Mouse (Mus musculus) retina, embryonic 14.5 days (tissue): ENCODE measurements around the gene Rps15.
"Not testable (repeated sequence)": the region's sequence is repeated elsewhere in the genome, so short reads cannot be mapped to it uniquely, and the experiment has no call there.

Experiments used
- DNase-seq: peaks from one replicate; pipeline ENCODE4 v3.0.0-alpha.2; 2015; ENCODE audit warnings: low spot score

Gene Rps15

GRCm38 (mm10) chr10:80292251-80293146, at the start of gene Rps15:
Gene Rps15, plus strand, starts transcription at chr10:80292453.
- DNase-seq, result peak; percentile 98

GRCm38 (mm10) chr10:80242607-80243006, 49.6 kb upstream of the Rps15 start:
- DNase-seq, result no peak

- DNase-seq, result peak; percentile 78
Observed at GRCm38 (mm10) chr10:80244791-80245399, 47.4 kb upstream of the Rps15 start.

- DNase-seq, result peak; percentile 96
Observed at GRCm38 (mm10) chr10:80245600-80245999, 46.7 kb upstream of the Rps15 start.

- peak; percentile 63 for DNase-seq
Observed at GRCm38 (mm10) chr10:80247849-80248248, 44.4 kb upstream of the Rps15 start.

GRCm38 (mm10) chr10:80248437-80248836, 43.8 kb upstream of the Rps15 start:
- not testable (repeated sequence) for DNase-seq

GRCm38 (mm10) chr10:80248971-80249640, 43.1 kb upstream of the Rps15 start, which contains the start of gene Ndufs7:
Gene Ndufs7, plus strand, starts transcription at chr10:80249121.
- DNase-seq, result peak; percentile 98

GRCm38 (mm10) chr10:80250059-80250458, 42.2 kb upstream of the Rps15 start:
- no peak for DNase-seq

GRCm38 (mm10) chr10:80250573-80250972, 41.7 kb upstream of the Rps15 start:
- no peak for DNase-seq

GRCm38 (mm10) chr10:80252011-80252410, 40.2 kb upstream of the Rps15 start:
- no peak for DNase-seq

- no peak for DNase-seq
Observed at GRCm38 (mm10) chr10:80252493-80253274, 39.6 kb upstream of the Rps15 start.

- DNase-seq, result no peak
Observed at GRCm38 (mm10) chr10:80253551-80253950, 38.7 kb upstream of the Rps15 start.

- no peak for DNase-seq
Observed at GRCm38 (mm10) chr10:80254331-80255297, 37.6 kb upstream of the Rps15 start.

GRCm38 (mm10) chr10:80255881-80256535, 36.2 kb upstream of the Rps15 start:
- no peak for DNase-seq

- no peak for DNase-seq
Observed at GRCm38 (mm10) chr10:80257936-80258335, 34.3 kb upstream of the Rps15 start.

- DNase-seq, result no peak
Observed at GRCm38 (mm10) chr10:80258752-80259462, 33.3 kb upstream of the Rps15 start.

GRCm38 (mm10) chr10:80259463-80259805, 32.8 kb upstream of the Rps15 start:
- no peak for DNase-seq

GRCm38 (mm10) chr10:80259861-80260641, 32.2 kb upstream of the Rps15 start:
- DNase-seq, result peak; percentile 68
